Mouse (Mus musculus): ENCODE measurements around the gene Surf2. TPM values are rescaled to one million over a fixed set of nuclear protein-coding genes. Genes with fewer than 3 reads are reported as not detected.
"Not testable (repeated sequence)": the region's sequence is repeated elsewhere in the genome, so short reads cannot be mapped to it uniquely, and the experiment has no call there.

Surf2 gene
- total RNA-seq (2014; rRNA removed) (31.0 and 36.9 TPM in 2 replicates), polyA plus RNA-seq (2015; fragmentation: Nextera tagmentation; extraction: Ambion mirVana) (52.1 and 55.1 TPM in 2 replicates)

DNA sequence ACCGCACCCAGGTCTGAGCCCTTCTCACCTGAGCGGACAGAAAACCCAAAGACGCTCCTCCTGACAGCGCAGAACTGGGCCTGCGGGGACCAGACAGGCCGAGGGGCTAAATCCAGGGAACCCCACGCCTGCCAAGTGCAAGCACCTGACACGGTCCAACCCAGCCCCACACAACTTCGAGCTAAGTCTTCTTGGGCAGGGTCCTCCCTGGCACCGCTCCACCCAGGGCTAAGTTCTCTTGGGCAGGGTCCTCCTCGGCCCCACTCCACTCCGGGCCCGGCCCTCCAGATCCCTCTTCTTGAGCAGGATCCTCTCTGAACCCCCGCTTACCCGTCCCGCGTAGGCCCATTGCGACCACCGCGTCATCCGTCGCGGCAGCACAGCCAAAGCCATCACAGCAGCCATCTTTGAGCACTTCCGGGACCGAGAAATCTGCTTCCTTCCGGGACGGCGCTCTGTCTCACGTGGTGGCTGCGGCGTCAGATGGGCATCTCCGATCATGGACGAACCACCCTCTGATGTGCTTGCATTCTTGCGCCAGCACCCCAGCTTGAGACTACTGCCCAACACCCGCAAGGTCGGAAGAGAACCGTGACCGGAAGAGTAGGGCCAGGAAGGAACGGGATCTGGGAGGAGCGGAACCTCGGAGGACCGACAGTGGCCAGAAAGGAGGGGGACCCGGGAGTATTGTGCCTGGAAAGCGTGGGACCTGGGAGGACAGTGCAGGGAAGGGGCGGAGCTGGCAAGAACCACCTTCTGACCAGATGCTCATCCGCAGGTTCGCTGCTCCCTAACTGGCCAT, at the start of gene Surf2, which contains the start of gene Surf1:
Gene Surf2, plus strand, starts transcription at position 441 of the 802 bp plus-strand sequence.
Gene Surf1, minus strand, starts transcription at position 604 of the 802 bp plus-strand sequence.
- H3K27me3 ChIP-seq (ENCODE audit: insufficient read depth, low read length) = no peaks in the 10 kb centered on the region
- H3K4me3 ChIP-seq (ENCODE audit: low read depth, low read length) = peak within 1 kb of the TSS; percentile 60
- ATAC-seq (peak; percentile 93), DNase-seq (peak; percentile 88)
- H3K9ac ChIP-seq = peak within 1 kb of the TSS; percentile 75
- H3K36me3 ChIP-seq (ENCODE audit: insufficient read depth) = peaks cover 59% of the 10 kb centered on the region
- peaks cover 21% of the 10 kb centered on the region for H3K4me1 ChIP-seq (ENCODE audit: insufficient read depth)
- no peaks in the 10 kb centered on the region for H3K9me3 ChIP-seq (ENCODE audit: low read length)
- 2% methylated on average over 47 of the region's 47 CpGs for WGBS
- no peak for TF ChIP-seq CTCF (IDR thresholded peaks at IDR 0.05; ENCODE audit: low read depth)
- peak within 1 kb of the TSS; percentile 95 for H3K4me2 ChIP-seq (ENCODE audit: low read depth)
- H3K27ac ChIP-seq (ENCODE audit: low read depth, low read length) = peak within 1 kb of the TSS; percentile 67

DNA sequence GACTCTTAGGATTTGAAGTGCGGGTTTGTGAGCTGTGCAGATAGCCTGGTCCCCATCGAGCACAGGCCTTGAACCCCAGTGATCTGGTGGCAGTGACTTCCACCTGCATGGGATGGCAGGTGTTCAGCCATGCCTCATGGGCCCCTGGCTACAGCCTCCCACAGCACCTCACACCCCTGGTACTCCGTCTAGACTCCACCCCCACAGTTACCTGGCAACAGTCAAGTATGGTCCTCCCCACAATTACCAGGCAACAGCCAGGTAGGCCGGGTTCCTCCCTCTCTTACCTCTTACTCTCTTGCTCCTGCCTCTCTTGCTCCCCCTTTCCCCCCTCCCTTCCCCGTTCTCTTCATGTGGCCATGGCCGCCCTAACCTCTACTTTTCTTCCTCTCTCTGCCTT, 45.5 kb upstream of the Surf2 start:
- WGBS = 69% methylated on average over 6 of the region's 6 CpGs
- Histone ChIP-seq H3K4me2 (ENCODE audit: low read depth) (no peak overlapping the region), H3K36me3 (ENCODE audit: insufficient read depth) (no peaks in the 10 kb centered on the region), H3K27ac (ENCODE audit: low read depth, low read length) (no peak overlapping the region), H3K9ac (no peak overlapping the region), H3K4me3 (ENCODE audit: low read depth, low read length) (no peak overlapping the region), H3K4me1 (ENCODE audit: insufficient read depth) (no peaks in the 10 kb centered on the region), H3K9me3 (ENCODE audit: low read length) (no peaks in the 10 kb centered on the region), H3K27me3 (ENCODE audit: insufficient read depth, low read length) (no peaks in the 10 kb centered on the region; the same call in 1 of the 2 replicates)
- DNase-seq = no peak
- no peak for ATAC-seq
- no peak for TF ChIP-seq CTCF (IDR thresholded peaks at IDR 0.05; ENCODE audit: low read depth)

- H3K4me1 ChIP-seq (ENCODE audit: insufficient read depth) = no peaks in the 10 kb centered on the region
- no peak for TF ChIP-seq CTCF (IDR thresholded peaks at IDR 0.05; ENCODE audit: low read depth)
- H3K9me3 ChIP-seq (ENCODE audit: low read length) = no peaks in the 10 kb centered on the region
- H3K27me3 ChIP-seq (ENCODE audit: insufficient read depth, low read length) = no peaks in the 10 kb centered on the region
- no peak overlapping the region for H3K27ac ChIP-seq (ENCODE audit: low read depth, low read length)
- H3K36me3 ChIP-seq (ENCODE audit: insufficient read depth) = no peaks in the 10 kb centered on the region
- ATAC-seq (no peak), DNase-seq (no peak)
- H3K4me2 ChIP-seq (ENCODE audit: low read depth) = no peak overlapping the region
- no peak overlapping the region for H3K4me3 ChIP-seq (ENCODE audit: low read depth, low read length)
- no peak overlapping the region for H3K9ac ChIP-seq
Measured at GRCm38 (mm10) chr2:26878571-26878970, 37.6 kb upstream of the Surf2 start.

- not testable (repeated sequence) for DNase-seq; H3K9me3 ChIP-seq (ENCODE audit: low read length); H3K4me1 ChIP-seq (ENCODE audit: insufficient read depth); H3K4me3 ChIP-seq (ENCODE audit: low read depth, low read length); H3K27ac ChIP-seq (ENCODE audit: low read depth, low read length); H3K4me2 ChIP-seq (ENCODE audit: low read depth); H3K27me3 ChIP-seq (ENCODE audit: insufficient read depth, low read length); ATAC-seq; H3K9ac ChIP-seq
- peaks cover 12% of the 10 kb centered on the region for H3K36me3 ChIP-seq (ENCODE audit: insufficient read depth)
- WGBS = 54% methylated on average over 2 of the region's 2 CpGs
Measured at GRCm38 (mm10) chr2:26885541-26885940, 30.6 kb upstream of the Surf2 start.

DNA sequence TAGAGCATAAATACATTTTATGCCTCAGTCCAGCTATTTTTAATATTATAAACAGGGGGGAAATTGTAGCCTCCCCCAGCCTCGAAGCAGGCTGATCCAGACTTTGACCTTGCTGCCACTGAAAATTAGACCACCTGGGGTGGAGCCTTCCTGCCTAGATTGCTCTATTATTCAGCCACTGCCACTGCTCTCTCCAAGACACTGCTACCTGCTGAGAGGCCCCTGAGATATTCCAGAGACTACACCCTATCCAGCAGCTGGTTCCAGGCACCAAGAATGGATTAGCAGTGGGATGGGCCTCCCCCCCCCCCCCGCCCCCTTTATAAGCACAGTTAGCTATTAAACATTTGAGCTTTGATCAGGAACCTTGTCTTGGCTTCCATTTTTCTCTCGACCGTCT, 30.0 kb upstream of the Surf2 start:
- 47% methylated on average over 4 of the region's 4 CpGs for WGBS
- H3K9ac ChIP-seq; ATAC-seq; H3K27ac ChIP-seq (ENCODE audit: low read depth, low read length); H3K4me1 ChIP-seq (ENCODE audit: insufficient read depth); H3K27me3 ChIP-seq (ENCODE audit: insufficient read depth, low read length); H3K9me3 ChIP-seq (ENCODE audit: low read length); DNase-seq; H3K4me3 ChIP-seq (ENCODE audit: low read depth, low read length); H3K4me2 ChIP-seq (ENCODE audit: low read depth): not testable (repeated sequence)
- peaks cover 18% of the 10 kb centered on the region for H3K36me3 ChIP-seq (ENCODE audit: insufficient read depth)

DNA sequence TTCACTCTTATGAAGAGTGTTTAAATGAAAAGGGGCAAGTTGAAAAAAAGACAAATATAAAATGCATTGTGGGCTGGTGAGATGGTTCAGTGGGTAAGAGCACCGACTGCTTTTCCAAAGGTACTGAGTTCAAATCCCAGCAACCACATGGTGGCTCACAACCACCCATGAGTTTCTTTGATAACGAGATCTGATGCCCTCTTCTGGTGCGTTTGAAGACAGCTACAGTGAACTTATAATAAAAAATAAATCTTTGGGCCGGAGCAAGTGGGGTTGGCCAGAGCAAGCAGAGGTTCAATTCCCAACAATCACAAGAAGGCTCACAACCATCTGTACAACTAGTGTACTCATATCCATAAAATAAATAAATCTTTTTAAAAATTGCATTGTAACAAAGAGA, 20.3 kb upstream of the Surf2 start:
- WGBS = 89% methylated on average over 4 of the region's 4 CpGs
- ATAC-seq = no peak
- H3K4me2 ChIP-seq (ENCODE audit: low read depth) = no peak overlapping the region
- peaks cover 81% of the 10 kb centered on the region for H3K36me3 ChIP-seq (ENCODE audit: insufficient read depth)
- H3K4me1 ChIP-seq (ENCODE audit: insufficient read depth) = no peaks in the 10 kb centered on the region
- peak; percentile 40 for TF ChIP-seq CTCF (IDR thresholded peaks at IDR 0.05; ENCODE audit: low read depth)
- H3K9me3 ChIP-seq (ENCODE audit: low read length) = no peaks in the 10 kb centered on the region
- H3K27me3 ChIP-seq (ENCODE audit: insufficient read depth, low read length) = no peaks in the 10 kb centered on the region
- H3K9ac ChIP-seq = no peak overlapping the region
- no peak overlapping the region for H3K27ac ChIP-seq (ENCODE audit: low read depth, low read length)
- H3K4me3 ChIP-seq (ENCODE audit: low read depth, low read length) = no peak overlapping the region
- no peak for DNase-seq

DNA sequence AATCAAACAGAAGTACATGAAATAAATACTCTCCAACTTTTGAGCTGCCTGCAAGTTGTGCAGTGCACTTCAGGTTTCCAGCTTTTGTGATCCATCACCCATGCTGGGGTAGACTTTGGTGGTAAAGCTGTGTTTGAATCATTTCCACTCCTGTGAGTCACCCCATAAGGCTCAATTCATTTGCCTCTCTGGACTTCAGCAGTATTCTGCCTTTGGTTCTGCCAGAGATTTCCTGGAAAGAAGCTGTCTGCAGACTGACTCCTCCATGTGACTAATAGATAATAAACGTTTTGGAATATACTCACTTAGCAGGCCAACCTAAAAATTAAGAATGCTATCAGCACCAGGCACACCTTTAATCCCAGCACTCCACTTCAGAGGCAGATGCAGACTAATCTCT, 15.4 kb upstream of the Surf2 start:
- Histone ChIP-seq H3K9ac (no peak overlapping the region), H3K9me3 (ENCODE audit: low read length) (no peaks in the 10 kb centered on the region), H3K4me1 (ENCODE audit: insufficient read depth) (peaks cover 12% of the 10 kb centered on the region), H3K4me2 (ENCODE audit: low read depth) (no peak overlapping the region), H3K27me3 (ENCODE audit: insufficient read depth, low read length) (no peaks in the 10 kb centered on the region), H3K4me3 (ENCODE audit: low read depth, low read length) (no peak overlapping the region), H3K36me3 (ENCODE audit: insufficient read depth) (peaks cover 57% of the 10 kb centered on the region), H3K27ac (ENCODE audit: low read depth, low read length) (no peak overlapping the region)
- ATAC-seq = no peak
- no peak for DNase-seq
- WGBS = 71% methylated on average over 1 of the region's 1 CpGs
- no peak for TF ChIP-seq CTCF (IDR thresholded peaks at IDR 0.05; ENCODE audit: low read depth)
